Mouse (Mus musculus) liver, embryonic 12.5 days (tissue): ENCODE measurements around the gene Mtf1. TPM values are rescaled to one million over a fixed set of nuclear protein-coding genes. Genes with fewer than 3 reads are reported as not detected.
A peak's percentile ranks its signal among the peaks of the same experiment; 100 is the strongest.

Experiments used
- ATAC-seq: fragments of 200-750 bp; cut with Nextera tagmentation; 2 replicates; pipeline ENCODE4 v1.8.0; 2017; ENCODE audit warnings: moderate number of reproducible peaks, mild to moderate bottlenecking, moderate library complexity
- H3K27ac ChIP-seq: fragments of 300-500 bp; sonication (generic); 2 replicates; pipeline ENCODE4 v1.5.1; 2016; ENCODE audit warnings: mild to moderate bottlenecking
- H3K27me3 ChIP-seq: fragments of 300-500 bp; sonication (generic); replicated peaks from 2 replicates; pipeline ENCODE4 v1.6.1; 2016; ENCODE audit warnings: mild to moderate bottlenecking, moderate library complexity
- H3K36me3 ChIP-seq: fragments of 300-500 bp; sonication (generic); 2 replicates; pipeline ENCODE4 v1.6.1; 2016; ENCODE audit warnings: mild to moderate bottlenecking, moderate library complexity
- H3K4me1 ChIP-seq: fragments of 300-500 bp; sonication (generic); 2 replicates; pipeline ENCODE4 v1.6.1; 2016
- H3K4me2 ChIP-seq: fragments of 300-500 bp; sonication (generic); 2 replicates; pipeline ENCODE4 v1.6.1; 2016; ENCODE audit warnings: mild to moderate bottlenecking, moderate library complexity
- H3K4me3 ChIP-seq: fragments of 300-500 bp; sonication (generic); 2 replicates; pipeline ENCODE4 v1.5.1; 2016; ENCODE audit warnings: mild to moderate bottlenecking, moderate library complexity
- H3K9ac ChIP-seq: fragments of 300-500 bp; sonication (generic); 2 replicates; pipeline ENCODE4 v1.6.1; 2016; ENCODE audit warnings: mild to moderate bottlenecking, moderate library complexity
- H3K9me3 ChIP-seq: fragments of 300-500 bp; sonication (generic); replicated peaks from 2 replicates; pipeline ENCODE4 v1.6.1; 2016; ENCODE audit warnings: mild to moderate bottlenecking, moderate library complexity
- WGBS: fragments of 180-500 bp; shearing (Covaris S2); methylation state at CpG from one replicate; pipeline ENCODE4 v1.1.7; 2016; ENCODE audit not compliant: insufficient replicate concordance; 5-methylcytosine and 5-hydroxymethylcytosine counted together
- polyA plus RNA-seq: library from polyadenylated mRNA; unstranded; fragments of >200 nt; fragmentation: Nextera tagmentation; extraction: Ambion mirVana; gene quantifications from 2 replicates; pipeline ENCODE4 v1.2.1, GENCODE M21; 2016

Mtf1 gene
- polyA plus RNA-seq, 1 experiment from 2014 or later, result 16.6 TPM

DNA sequence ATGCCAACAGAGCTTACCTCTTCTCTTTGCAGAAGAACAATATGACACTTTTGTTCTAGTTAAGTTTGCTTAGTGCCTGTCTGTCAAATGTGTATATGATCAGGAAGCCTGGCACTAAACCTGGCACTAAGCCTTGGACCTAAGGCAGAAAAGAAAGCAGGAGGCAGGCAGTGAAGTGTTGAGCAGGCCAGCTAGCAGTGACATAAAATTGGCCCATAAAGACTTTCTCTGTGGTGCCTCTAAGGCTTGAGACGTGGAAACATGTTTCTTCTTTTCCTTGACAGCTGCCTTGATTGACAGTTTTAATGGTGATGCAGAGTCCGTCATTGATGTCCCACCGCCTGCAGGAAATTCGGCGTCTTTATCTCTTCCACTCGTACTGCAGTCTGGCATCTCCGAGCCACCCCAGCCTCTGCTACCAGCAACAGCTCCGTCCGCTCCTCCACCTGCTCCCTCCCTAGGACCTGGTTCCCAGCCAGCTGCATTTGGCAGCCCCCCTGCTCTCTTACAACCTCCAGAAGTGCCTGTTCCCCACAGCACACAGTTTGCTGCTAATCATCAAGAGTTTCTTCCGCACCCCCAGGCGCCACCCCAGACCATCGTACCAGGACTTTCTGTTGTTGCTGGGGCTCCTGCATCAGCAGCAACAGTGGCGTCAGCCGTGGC is 36.3 kb downstream of the Mtf1 start:
- no peaks in the 10 kb centered on the region for H3K27me3 ChIP-seq
- H3K9ac ChIP-seq, result no peak overlapping the region
- no peaks in the 10 kb centered on the region for H3K9me3 ChIP-seq
- H3K4me1 ChIP-seq, result no peaks in the 10 kb centered on the region
- no peak overlapping the region for H3K27ac ChIP-seq
- no peak overlapping the region for H3K4me3 ChIP-seq
- H3K36me3 ChIP-seq, result peaks cover 97% of the 10 kb centered on the region
- no peak for ATAC-seq
- no peak overlapping the region for H3K4me2 ChIP-seq
- WGBS, result 79% methylated on average over 14 of the region's 14 CpGs

DNA sequence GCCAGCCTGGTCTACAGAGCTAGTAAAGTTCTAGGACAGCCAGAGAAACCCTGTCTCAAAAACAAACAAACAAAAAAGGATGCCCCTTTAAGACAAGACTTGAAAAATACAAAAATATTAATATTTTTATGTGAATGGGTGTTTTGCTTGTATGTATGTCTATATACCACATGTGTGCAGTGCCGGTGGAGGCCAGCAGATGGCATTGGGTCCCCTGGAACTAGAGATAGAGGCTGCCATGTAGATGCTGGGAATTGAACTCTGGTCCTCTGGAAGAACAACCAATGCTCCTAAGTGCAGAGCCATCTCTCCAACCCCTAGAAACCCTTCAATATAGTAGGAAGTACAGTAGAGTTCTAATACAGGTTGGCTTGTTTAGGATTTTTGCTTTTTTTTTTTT is 39.1 kb downstream of the Mtf1 start:
- ATAC-seq, result no peak
- H3K4me2 ChIP-seq, result no peak overlapping the region
- no peaks in the 10 kb centered on the region for H3K9me3 ChIP-seq
- H3K4me1 ChIP-seq, result no peaks in the 10 kb centered on the region
- WGBS, result 91% methylated on average over 1 of the region's 1 CpGs
- H3K36me3 ChIP-seq, result peaks cover 99% of the 10 kb centered on the region
- H3K27ac ChIP-seq, result no peak overlapping the region
- no peaks in the 10 kb centered on the region for H3K27me3 ChIP-seq
- no peak overlapping the region for H3K4me3 ChIP-seq
- no peak overlapping the region for H3K9ac ChIP-seq

DNA sequence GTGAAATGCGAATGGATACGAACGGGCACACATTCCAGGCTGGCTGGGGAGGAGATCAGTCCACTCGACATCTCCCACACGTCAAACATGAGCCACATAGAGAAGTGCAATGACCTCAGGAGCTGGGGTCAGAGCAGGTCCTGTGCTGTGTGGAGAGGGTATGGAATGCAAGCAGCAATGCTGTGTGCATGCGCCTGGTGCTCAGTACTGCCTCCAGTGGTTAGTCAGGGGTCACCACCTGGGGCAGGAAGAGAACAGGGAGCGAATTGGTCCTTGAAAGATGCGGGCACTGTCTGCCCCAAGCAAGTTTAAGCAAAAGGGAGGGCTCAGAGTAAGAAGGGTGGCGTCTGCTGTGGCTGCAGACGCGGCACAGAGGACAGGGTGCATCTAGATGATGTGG is 41.6 kb downstream of the Mtf1 start:
- no peak; the same call in 1 of the 2 replicates for ATAC-seq
- no peaks in the 10 kb centered on the region for H3K9me3 ChIP-seq
- WGBS, result 71% methylated on average over 11 of the region's 11 CpGs
- H3K27ac ChIP-seq, result no peak overlapping the region
- H3K27me3 ChIP-seq, result no peaks in the 10 kb centered on the region
- no peak overlapping the region for H3K9ac ChIP-seq
- no peak overlapping the region for H3K4me2 ChIP-seq
- H3K36me3 ChIP-seq, result peaks cover 77% of the 10 kb centered on the region
- H3K4me1 ChIP-seq, result peaks cover 6% of the 10 kb centered on the region
- no peak overlapping the region for H3K4me3 ChIP-seq

DNA sequence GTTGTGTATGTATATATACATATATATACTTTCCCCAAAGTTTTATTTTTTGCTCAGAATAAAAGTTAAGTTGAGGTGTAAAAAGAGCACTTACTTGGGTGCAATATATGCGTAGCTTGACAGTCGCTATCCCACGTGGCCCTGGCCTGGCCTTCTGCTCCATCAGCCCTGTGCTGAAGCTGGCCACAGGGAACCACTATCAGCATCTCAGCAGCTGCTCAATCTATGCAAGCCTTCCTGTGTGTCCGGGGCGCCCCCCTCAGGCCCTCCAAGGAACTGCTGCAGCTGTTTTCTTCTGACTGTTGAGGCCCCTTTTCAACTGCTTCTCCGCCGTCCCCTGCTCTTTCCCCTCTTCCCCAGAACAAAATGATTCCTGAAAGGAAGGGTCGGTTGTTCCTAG is 45.7 kb downstream of the Mtf1 start:
- Histone ChIP-seq H3K27me3 (no peaks in the 10 kb centered on the region), H3K4me3 (no peak overlapping the region), H3K9me3 (no peaks in the 10 kb centered on the region), H3K27ac (no peak overlapping the region), H3K4me1 (peaks cover 28% of the 10 kb centered on the region), H3K9ac (no peak overlapping the region), H3K36me3 (peaks cover 44% of the 10 kb centered on the region), H3K4me2 (no peak overlapping the region)
- peak; percentile 45 for ATAC-seq
- 5% methylated on average over 8 of the region's 8 CpGs for WGBS

DNA sequence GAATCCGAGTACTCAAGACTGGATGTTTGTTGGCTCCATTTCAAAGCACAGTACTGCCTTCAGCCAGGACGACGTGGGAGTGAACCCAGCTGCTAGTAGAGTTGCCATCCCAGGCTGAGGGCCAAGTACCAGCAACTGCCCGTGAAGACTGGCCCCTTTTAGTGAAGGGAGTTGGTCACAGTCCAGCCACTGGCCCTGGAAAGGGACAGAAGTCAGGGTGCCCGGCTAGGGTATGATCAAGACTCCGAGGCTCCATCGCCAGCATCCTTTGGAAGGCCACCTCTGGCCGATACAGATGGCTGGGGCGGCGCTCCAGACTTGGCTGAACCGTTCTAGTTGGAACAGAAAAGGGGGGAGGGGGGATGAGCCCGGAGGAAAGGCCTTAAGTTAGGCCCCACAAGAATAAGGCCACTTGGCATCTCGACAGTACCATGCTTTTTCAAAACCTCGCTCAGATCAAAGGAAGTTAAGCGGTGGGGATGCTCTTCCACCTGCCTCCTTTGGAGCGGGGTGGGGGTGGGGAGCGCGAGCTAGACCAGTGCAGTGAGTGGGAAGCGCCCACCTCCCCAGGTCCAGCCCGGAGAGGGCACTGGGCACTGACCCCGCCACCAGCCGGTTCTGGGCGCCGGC is 47.8 kb downstream of the Mtf1 start:
- Histone ChIP-seq H3K4me1 (peaks cover 34% of the 10 kb centered on the region), H3K27me3 (no peaks in the 10 kb centered on the region), H3K9me3 (no peaks in the 10 kb centered on the region), H3K9ac (peak overlapping the region; percentile 95), H3K4me2 (peak overlapping the region; percentile 97), H3K36me3 (peaks cover 44% of the 10 kb centered on the region), H3K4me3 (peak overlapping the region; percentile 100), H3K27ac (peak overlapping the region; percentile 87)
- 9% methylated on average over 24 of the region's 24 CpGs for WGBS
- no peak; the same call in 1 of the 2 replicates for ATAC-seq

DNA sequence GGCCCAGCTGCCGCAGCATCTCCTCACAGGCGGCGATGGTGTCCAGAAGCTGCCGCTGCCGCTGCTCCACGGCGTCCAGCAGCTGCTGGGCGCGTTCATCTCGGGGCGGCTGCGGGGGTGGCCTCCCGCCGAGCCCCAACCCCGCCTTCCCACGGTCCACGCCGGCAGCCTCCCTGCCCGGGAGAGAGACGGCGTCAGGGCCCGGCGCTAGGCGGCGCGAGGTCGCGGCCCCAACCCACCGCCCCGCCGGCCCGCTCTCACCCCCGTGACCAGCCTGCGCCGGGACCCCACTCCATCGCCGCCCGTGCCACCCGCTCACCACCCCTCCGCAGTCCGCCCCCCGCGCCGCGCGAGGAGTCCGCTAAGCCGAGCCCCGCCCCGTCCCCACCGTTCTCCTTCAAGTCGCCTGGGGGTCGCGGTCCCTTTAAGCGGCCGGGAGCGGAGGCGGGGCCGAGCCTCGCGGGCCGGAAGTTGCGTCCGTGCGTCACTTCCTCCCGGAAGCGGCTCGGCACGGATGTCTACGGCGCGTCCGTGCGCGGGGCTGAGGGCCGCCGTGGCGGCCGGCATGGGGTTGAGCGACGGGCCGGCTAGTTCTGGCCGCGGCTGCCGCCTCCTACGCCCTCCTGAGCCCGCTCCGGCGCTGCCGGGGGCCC is 48.5 kb downstream of the Mtf1 start, which contains the start of gene Yrdc:
Yrdc (plus strand) TSS at position 419 of the 653 bp plus-strand sequence.
- Histone ChIP-seq H3K4me1 (peaks cover 34% of the 10 kb centered on the region), H3K36me3 (peaks cover 43% of the 10 kb centered on the region), H3K9ac (peak within 1 kb of the TSS; percentile 95), H3K27ac (peak within 1 kb of the TSS; percentile 87), H3K27me3 (no peaks in the 10 kb centered on the region), H3K4me2 (peak within 1 kb of the TSS; percentile 97), H3K4me3 (peak within 1 kb of the TSS; percentile 100), H3K9me3 (no peaks in the 10 kb centered on the region)
- WGBS, result under 1% methylated on average over 84 of the region's 90 CpGs
- ATAC-seq, result peak; percentile 91

DNA sequence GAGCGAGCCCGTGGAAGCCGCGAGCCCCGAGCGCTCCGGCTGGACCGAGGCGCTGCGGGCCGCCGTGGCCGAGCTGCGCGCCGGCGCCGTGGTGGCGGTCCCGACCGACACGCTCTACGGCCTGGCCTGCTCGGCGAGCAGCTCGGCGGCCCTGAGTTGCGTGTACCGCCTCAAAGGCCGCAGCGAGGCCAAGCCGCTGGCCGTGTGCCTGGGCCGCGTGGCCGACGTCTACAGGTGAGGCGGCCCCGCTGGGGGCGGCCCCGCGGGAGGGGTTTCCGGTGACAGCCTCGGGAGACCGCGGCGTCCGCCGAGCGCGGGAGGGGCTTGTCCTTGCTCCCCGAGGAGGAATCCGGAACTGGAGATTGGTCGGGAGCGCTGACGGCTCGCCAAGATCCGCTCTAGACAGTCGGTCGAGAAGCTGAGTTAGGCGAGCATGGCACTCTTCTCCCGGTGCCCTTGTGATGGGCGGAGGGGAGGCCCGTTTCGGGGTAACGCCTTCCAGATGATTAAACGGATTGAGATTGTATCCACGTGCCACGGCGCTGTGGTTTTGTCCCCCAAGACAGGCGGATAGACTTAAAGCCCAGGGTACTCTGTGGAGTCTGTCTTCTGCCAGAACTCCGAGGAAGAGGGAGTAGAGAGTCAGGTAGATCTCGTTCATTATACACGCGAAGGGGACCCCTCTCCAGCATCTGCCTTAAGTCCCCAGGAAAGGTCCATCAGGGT is 49.2 kb downstream of the Mtf1 start, which contains the start of gene 1110065P20Rik:
1110065P20Rik (minus strand) TSS at position 264 of the 726 bp plus-strand sequence.
- peaks cover 34% of the 10 kb centered on the region for H3K4me1 ChIP-seq

DNA sequence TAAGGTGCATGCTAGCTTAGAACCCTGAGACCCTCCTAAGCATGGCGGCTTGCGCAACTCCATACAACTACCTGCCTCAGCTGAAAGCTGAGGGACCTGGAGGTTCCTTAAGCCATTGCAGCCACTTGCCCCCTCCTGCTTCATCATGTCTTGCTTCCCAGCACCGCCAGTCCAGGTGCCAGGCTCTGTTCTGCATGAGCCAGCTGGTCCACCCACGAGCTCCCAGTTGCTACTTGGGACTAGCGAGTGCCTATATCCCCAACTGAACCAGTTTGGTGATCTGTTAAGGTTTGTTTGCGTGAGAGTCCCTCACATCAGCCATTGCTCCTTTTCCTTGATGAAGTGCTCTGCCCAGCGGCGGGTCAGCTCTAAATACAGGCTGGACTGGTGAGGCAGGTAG is 54.4 kb downstream of the Mtf1 start:
- Histone ChIP-seq H3K4me3 (no peak overlapping the region), H3K9me3 (no peaks in the 10 kb centered on the region), H3K9ac (no peak overlapping the region), H3K27me3 (peaks cover 22% of the 10 kb centered on the region), H3K27ac (no peak overlapping the region), H3K4me1 (peaks cover 19% of the 10 kb centered on the region), H3K4me2 (no peak overlapping the region), H3K36me3 (peaks cover 54% of the 10 kb centered on the region)
- WGBS, result 90% methylated on average over 8 of the region's 8 CpGs
- no peak for ATAC-seq

More for the DNA sequence above, 49.2 kb downstream of the Mtf1 start, which contains the start of gene 1110065P20Rik:
- Histone ChIP-seq H3K36me3 (peaks cover 43% of the 10 kb centered on the region), H3K27me3 (no peaks in the 10 kb centered on the region), H3K4me2 (peak within 1 kb of the TSS; percentile 97), H3K27ac (peak within 1 kb of the TSS; percentile 87), H3K4me3 (peak within 1 kb of the TSS; percentile 100), H3K9ac (peak within 1 kb of the TSS; percentile 95), H3K9me3 (no peaks in the 10 kb centered on the region)
- peak; percentile 59 for ATAC-seq
- under 1% methylated on average over 75 of the region's 75 CpGs for WGBS

DNA sequence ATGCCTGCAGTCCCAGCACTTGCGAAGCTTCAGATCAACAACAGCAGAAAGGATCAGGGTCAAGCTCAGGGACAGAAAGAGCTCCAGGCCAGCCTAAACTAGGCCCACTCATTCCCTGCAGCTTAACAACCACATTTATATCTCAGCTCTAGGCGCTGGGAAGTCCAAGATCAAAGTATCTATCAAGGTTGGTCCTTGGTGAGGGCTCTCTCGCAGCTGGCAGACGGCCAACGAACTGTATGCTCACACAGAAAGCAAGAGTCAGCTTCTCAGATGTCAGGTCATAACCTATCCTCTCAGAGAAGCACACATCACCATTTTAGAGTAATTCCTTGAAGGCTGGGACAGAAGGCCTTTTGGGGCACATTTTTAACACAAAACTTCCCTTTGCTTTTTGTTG is 56.5 kb downstream of the Mtf1 start:
- Histone ChIP-seq H3K4me1 (no peaks in the 10 kb centered on the region; the same call in 1 of the 2 replicates), H3K27ac (no peak overlapping the region), H3K4me2 (no peak overlapping the region), H3K9ac (no peak overlapping the region), H3K36me3 (peaks cover 38% of the 10 kb centered on the region), H3K9me3 (no peaks in the 10 kb centered on the region), H3K27me3 (peaks cover 43% of the 10 kb centered on the region), H3K4me3 (no peak overlapping the region)
- WGBS, result 73% methylated on average over 5 of the region's 5 CpGs
- no peak for ATAC-seq

DNA sequence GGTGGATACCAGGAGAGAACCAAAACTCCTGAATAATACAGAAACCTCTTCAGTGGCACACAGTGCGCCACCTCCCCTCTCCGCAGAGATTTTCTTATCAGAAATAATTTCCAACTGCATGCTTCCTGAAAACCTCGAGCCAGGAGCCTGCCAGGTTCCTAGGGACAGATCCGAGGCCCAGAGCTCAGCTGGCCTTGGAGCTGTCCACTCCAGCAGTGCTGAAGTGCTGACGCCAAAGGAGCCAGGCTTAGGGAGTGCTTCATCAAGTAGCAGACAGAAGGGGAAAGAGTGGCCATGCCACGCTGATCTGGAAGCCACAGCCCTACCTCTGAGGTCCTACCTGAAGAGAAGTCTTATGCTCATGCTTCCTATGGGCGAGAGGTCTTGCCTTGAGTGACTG is 58.5 kb downstream of the Mtf1 start:
- Histone ChIP-seq H3K9me3 (no peaks in the 10 kb centered on the region), H3K4me2 (no peak overlapping the region), H3K27me3 (peaks cover 56% of the 10 kb centered on the region), H3K36me3 (peaks cover 18% of the 10 kb centered on the region), H3K4me3 (no peak overlapping the region), H3K4me1 (no peaks in the 10 kb centered on the region; the same call in 1 of the 2 replicates), H3K9ac (no peak overlapping the region), H3K27ac (no peak overlapping the region)
- 3% methylated on average over 7 of the region's 7 CpGs for WGBS
- ATAC-seq, result peak; percentile 30; the same call in 1 of the 2 replicates

DNA sequence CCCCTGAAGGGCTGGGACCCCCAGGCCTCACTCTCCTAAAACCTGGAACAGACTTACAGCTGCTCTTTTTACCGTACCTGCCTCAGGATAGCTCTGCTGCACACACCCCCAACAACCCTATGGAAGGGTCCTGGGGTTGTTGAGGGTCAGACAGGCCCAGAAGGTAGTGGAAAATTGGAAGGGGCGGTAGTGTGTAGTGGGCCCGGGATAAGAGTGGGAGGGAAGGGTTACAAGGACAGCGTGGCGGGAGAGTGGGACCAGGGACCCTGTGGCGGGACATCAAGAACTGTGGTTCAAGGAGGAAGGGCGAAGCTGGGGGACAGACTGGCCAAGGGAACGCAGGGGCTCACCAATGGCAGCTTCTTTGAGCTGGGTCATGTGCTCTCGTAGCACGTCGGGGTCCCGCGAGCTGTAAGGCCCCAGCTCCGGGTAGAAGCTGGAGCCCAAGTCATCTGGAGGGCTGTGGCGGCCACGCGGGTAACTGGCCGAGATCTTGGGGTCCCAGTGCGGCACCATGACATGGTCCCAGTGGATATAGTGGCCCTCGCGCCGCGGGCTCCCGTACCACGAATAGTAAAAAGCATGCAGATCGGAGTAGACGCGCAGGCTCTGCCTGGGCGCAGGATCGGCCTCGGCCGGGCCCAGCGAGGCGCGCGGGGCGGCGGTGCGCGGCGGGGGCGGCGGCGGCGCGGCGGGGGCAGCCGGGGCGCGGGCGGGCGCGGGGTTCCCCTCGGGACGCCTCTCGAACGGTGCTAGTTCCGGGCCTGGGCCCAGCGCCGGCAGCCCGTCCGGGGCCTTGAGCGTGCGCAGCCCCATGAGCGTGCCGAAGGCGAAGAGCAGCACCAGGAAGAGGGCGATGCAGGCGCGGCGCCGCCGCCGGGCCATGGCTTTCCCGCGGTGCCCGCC is 59.6 kb downstream of the Mtf1 start, which contains the start of gene Maneal:
Maneal (minus strand) TSS at position 889 of the 906 bp plus-strand sequence.
- H3K4me3 ChIP-seq, result peak within 1 kb of the TSS; percentile 35
- no peak within 1 kb of the TSS for H3K27ac ChIP-seq
- WGBS, result 5% methylated on average over 65 of the region's 77 CpGs
- peaks cover 56% of the 10 kb centered on the region for H3K27me3 ChIP-seq
- peaks cover 8% of the 10 kb centered on the region for H3K36me3 ChIP-seq
- H3K9ac ChIP-seq, result no peak within 1 kb of the TSS
- H3K4me1 ChIP-seq, result no peaks in the 10 kb centered on the region; the same call in 1 of the 2 replicates
- H3K9me3 ChIP-seq, result no peaks in the 10 kb centered on the region
- no peak for ATAC-seq
- peak within 1 kb of the TSS; percentile 59 for H3K4me2 ChIP-seq
